Mouse (Mus musculus) heart, postnatal 10 days (tissue): ENCODE results near the gene Mtrex. TPM values are rescaled to one million over a fixed set of nuclear protein-coding genes. Genes with fewer than 3 reads are reported as not detected.
A peak's percentile ranks its signal among the peaks of the same experiment; 100 is the strongest.

Experiments
- DNase-seq, 2 experiments: peaks; one replicate each; pipeline ENCODE4 v3.0.0; 2021
- intact Hi-C: fragments of 180-260 bp; cut with DNase I; formaldehyde crosslinking; loops from one replicate; pipeline ENCODE4 v1.15.1; 2025
- total RNA-seq, 2 experiments: library from RNA; stranded (reverse); gene quantifications; 2 replicates each; pipeline ENCODE4 v1.2.3; 2021

Mtrex gene
- total RNA-seq, result 10 to 100 TPM; 29.4 to 31.6 TPM

DNA sequence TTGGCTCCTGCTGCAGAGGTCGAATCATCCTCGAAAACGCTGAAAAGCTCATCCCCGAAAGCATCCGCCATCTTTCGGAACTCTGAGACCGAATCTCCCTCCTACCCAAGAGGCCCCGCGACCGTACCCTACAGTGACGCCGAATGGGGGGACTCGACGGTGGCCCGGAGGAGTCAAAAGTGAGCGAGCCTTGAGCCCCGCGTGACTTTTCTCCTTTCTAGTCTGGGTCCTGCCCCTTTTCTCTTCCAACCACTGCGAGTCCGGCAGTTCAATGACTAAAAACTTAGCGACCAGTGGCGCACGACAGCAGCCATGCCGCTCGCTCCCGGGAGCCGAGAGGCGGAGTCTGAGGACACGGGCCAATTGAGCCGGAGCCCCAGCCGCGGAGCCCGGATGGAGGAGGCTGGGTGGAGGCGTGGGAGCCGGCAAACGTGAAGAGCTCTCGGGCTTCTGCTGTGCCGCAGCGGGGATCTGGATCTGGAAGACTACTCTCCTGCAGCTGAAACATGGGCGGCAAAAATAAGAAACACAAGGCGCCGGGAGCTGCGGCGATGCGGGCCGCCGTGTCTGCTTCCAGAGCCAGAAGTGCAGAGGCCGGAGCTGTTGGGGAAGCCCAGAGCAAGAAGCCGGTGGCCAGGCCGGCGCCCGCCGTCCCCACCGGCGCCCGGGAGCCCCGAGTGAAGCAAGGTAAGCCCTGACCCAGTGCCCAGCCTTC lies at the start of gene Mtrex, which contains the start of gene Dhx29:
Gene Mtrex (minus strand): TSS at position 112 of the 715 bp plus-strand sequence.
Gene Dhx29 (plus strand): TSS at position 168 of the 715 bp plus-strand sequence.
- intact Hi-C loops, result loop anchor here (2.0 kb wide), 1 partner anchor 109 kb away; no protein-coding TSS in a partner anchor
- DNase-seq, result peak; percentile 100

DNA sequence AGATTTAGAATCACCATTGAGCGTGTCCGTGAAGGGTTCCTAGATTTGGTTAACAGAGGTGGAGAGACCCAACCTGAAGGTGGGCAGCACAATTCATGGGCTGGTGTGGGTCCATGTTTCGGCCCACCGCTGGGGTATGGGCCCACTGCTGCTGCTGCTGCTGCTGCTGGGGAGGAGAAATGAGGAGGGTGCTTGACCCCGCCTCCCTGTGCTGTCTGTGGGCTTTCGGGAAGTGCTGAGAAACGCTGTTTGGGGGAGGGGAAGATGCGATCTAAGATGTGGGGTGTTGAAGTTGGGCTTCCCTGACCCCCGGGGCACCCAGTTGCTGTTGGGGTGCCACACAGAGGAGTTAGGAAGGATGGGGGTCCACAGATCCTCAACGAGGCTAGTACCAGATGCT lies 49.5 kb upstream of the Mtrex start:
- no peak for DNase-seq
- intact Hi-C loops, result no loop called here

DNA sequence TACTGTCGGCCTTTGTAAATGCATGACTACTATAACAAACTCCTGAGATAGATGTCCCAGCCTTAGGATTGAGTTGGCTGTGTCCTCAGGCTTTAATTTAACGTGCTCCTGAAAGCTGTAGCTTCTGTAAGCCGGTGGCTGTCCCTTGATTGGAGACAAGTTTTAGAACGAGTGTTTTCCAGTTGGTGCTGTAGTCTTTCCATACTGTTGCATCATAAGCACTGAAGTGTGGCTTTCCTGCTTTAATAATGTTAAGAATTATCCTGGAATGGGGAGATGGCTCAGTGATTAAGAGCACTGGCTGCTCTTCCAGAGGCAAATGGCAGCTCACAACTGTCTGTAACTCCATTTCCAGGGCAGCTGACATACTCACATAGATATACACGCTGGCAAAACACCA lies 40.1 kb upstream of the Mtrex start:
- no peak for DNase-seq
- intact Hi-C loops, result no loop called here

DNA sequence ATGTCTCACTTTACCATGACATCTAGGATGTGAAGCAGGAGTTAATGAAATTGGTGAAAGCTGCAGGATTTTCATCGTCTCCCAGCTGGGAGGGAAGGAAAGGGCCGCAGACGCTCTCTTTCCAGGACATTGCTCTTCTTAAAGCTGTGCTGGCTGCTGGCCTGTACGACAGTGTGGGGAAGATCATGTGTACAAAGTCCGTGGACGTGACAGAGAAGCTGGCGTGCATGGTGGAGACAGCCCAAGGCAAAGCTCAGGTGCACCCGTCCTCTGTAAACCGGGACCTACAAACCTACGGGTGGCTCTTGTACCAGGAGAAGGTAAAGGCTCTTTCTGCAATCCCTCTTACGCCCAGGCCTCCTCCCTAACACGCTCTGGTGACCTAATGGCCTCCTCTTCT lies 37.2 kb upstream of the Mtrex start:
- intact Hi-C loops, result no loop called here
- DNase-seq, result no peak

GRCm38 (mm10) chr13:112963081-112963480 lies 35.9 kb upstream of the Mtrex start:
- intact Hi-C loops, result no loop called here
- DNase-seq, result no peak

GRCm38 (mm10) chr13:112954067-112954466 lies 26.9 kb upstream of the Mtrex start:
- intact Hi-C loops, result no loop called here
- DNase-seq, result no peak

- intact Hi-C loops, result no loop called here
- no peak for DNase-seq
Observed at GRCm38 (mm10) chr13:112945900-112946299, 18.7 kb upstream of the Mtrex start.

GRCm38 (mm10) chr13:112945312-112945711 lies 18.1 kb upstream of the Mtrex start:
- no peak for DNase-seq
- intact Hi-C loops, result no loop called here

GRCm38 (mm10) chr13:112941879-112942330 lies 14.7 kb upstream of the Mtrex start:
- DNase-seq, result no peak
- intact Hi-C loops, result no loop called here

GRCm38 (mm10) chr13:112938130-112938529 lies 10.9 kb upstream of the Mtrex start:
- no peak for DNase-seq
- intact Hi-C loops, result no loop called here

GRCm38 (mm10) chr13:112928038-112928668 lies 955 bp upstream of the Mtrex start:
- intact Hi-C loops, result loop anchor here (2.0 kb wide), 1 partner anchor 109 kb away; no protein-coding TSS in a partner anchor

DNA sequence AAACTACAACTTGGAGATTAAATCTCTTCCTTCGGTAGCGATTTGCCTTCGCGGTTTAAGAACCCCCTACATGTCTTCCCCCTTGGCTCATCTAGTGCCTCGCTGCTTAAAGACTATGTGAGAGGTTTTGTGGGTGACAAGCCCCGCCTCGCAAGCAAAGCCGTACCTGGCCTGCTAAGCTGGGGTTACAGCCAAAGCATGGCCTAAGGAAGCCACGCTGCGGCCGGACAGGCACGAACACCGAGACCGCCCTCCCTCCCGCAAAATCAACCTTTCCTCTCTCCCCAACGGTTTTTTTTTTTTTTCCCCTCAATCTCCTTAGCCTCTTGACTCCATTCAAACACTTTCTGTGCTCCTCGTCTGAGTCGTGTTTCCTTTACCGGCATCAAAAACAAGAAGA lies 402 bp downstream of the Mtrex start:
- intact Hi-C loops, result no loop called here
- DNase-seq, result no peak

More at GRCm38 (mm10) chr13:112928038-112928668, 955 bp upstream of the Mtrex start:
- DNase-seq, result no peak

DNA sequence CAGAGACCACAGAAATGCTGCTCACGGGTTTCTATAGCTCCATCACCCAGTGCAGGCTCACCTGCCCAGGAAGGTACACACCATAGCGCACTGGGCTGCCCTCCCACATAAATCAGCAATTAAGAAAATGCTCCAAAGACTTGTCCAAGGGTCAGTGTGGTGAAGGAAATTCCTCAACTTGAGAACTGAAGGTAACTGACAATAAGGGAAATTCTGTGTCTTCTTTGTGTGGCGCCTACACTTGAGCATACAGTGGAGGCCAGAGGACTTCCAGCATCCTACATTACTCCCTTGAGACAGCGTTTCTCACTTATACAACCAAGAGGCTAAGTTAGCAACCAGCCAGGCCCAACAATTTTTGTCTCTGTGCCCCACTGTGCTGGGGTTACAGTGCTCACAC lies 1.2 kb downstream of the Mtrex start:
- intact Hi-C loops, result no loop called here
- DNase-seq, result no peak

DNA sequence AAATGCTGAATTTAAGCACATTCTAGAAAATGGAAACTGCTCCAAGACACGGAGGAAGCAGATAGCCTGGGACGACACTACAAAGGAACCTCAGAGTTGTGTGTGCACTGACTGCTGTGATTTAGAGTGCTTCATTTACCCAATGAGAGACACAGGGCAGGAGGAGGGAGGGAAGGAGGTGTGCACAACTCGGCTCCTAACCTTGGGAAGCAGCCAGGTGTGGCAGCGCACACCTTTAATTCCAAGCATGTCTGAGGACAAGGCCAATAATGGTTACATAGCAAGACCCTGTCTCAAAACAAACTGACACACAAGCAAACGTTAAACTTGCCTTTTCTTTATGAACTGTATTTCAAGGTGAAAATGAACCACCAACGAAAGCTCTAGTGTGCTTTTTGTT lies 1.9 kb downstream of the Mtrex start:
- DNase-seq, result no peak
- intact Hi-C loops, result no loop called here

DNA sequence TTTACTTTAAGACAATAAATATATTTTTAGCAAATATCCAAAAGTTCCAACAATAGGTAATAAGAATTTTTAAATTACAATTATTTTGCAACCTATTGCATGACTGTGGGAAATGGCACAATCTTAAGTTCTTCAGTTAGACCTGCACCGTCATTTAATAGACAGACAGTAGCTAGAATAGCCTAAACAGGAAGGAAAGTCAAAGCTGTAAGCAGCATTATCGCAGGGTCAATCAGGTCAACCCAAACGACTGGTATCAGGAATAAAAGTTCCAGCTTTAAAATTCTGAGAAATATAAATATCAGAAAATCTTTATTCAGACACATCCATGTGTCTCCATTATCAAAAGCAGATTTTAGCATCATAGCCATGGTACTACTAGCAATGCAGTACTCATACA lies 6.3 kb downstream of the Mtrex start:
- intact Hi-C loops, result no loop called here
- no peak for DNase-seq

DNA sequence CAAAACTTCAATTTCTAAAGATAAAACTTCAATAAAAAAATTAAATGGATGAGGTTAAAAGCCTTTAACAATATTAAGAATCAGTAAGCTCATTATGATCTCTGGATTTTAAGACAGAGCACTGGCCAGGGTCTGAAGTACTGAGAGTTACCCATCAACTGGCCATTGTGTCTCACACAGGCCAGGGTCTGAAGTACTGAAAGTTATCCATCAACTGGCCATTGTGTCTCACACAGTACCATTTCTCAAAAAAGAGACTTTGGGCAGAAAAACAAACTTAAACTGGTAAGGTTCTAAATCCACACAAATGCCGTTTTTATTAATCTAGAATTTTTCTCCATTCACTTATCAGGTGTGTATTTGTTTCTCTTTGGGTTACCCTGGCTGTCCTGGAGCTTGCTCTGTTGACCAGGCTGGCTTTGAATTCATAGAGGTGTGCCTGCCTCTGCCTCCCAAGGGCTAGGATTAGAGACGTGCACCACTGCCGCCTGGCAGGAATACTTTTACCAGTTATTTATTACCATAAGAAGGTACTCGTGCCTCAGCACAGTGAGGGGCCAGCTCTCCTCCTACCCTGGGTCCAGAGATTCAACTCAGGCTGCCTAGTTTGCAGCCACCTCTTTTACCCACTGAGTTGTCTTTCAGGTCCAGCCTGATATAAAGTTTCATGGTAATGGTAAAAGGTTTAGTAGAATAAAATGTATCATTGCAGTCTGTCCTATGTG lies 7.9 kb downstream of the Mtrex start:
- intact Hi-C loops, result no loop called here
- DNase-seq, result no peak

- intact Hi-C loops, result loop anchor here (1.0 kb wide), 1 partner anchor 236 kb away; no protein-coding TSS in a partner anchor
- DNase-seq, result no peak
Observed at GRCm38 (mm10) chr13:112910434-112910833, 16.8 kb downstream of the Mtrex start.

GRCm38 (mm10) chr13:112909663-112910062 lies 17.5 kb downstream of the Mtrex start:
- intact Hi-C loops, result loop anchor here (1.0 kb wide), 1 partner anchor 235 kb away; no protein-coding TSS in a partner anchor
- peak; percentile 44 to 61 for DNase-seq

DNA sequence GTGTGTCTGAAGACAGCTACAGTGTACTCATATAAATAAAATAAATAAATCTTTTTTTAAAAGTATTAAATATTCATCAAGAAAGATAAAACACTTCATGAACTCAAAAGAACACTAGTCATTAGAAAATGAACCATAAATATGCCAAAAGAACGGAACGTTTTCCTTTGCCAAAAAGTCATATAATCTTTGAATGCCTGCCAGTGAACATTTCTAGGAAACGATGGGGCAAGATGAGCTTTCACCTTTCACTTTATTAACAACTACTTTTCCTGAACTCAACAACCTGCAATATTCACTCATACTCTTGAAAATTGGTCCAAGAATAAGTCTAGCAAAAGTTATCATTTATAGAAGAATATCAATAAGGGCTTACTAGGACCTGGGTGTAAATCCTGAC lies 25.0 kb downstream of the Mtrex start:
- intact Hi-C loops, result no loop called here
- DNase-seq, result no peak

DNA sequence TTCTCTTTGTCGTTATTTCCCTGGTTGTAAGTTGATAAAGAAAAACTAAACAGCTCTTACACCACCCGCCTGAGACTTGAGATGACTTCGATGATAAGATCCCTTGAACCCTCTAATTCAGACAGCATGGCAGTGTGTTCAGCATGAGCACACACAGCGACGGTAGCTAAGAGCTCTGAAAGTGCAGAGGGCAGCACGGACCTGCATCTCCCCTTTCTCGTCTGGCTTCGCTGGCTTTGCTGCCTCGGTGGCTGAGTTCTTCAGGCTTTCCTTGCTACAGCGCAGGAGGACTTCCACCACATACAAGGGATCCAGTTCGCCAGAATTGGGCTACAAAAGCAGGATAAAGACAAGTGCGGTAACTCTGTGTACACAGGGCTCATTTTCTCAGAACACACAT lies 40.0 kb downstream of the Mtrex start:
- intact Hi-C loops, result no loop called here
- no peak for DNase-seq

DNA sequence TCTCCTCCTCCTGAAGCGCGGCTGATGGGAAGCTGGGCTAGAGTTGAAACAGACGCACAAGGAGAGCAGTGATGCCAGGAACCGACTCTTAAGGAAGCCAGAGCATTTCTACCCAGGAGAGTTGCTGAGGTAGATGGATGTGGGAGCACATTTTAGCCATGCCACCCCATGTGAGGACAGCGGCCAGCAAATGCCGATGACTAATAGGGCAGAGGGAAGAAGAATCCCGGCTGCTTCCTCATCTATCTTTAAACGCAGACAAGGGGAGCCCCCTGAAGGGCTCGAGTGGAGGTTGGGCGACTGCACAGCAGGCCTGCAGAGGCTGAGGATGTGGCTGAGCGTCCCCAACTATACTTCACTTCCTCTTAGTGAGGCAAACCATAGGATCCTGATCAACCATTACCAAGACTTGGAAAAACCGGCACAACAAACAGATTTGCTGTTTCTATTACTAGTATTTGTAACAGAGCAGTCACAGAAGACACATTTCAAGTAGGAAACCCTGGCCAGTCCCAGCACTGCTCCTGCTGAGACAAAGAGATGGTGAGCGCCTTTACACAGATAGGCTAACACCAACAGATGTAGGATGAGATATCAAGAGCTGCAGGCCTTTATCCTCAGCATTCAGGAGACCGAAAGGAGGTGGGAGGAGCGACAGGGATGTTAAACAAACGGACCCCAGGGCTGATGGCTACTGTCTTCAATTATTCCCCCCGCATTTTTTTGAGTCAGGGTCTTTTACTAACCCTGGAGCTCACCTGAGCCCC lies 55.5 kb downstream of the Mtrex start:
- intact Hi-C loops, result no loop called here

More for the DNA sequence above, 55.5 kb downstream of the Mtrex start:
- DNase-seq, result no peak
